Mouse (Mus musculus) heart, postnatal 0 days (tissue): ENCODE measurements around the gene Cxcl17.

Experiments used
- CTCF ChIP-seq: IDR thresholded peaks from 2 replicates; pipeline ENCODE4 v1.5.1; 2016; ENCODE audit warnings: antibody characterized with exemption, control low read depth, low read depth
- EP300 ChIP-seq: IDR thresholded peaks from 2 replicates; pipeline ENCODE4 v1.6.1; 2016; ENCODE audit warnings: antibody characterized with exemption, low read depth

DNA sequence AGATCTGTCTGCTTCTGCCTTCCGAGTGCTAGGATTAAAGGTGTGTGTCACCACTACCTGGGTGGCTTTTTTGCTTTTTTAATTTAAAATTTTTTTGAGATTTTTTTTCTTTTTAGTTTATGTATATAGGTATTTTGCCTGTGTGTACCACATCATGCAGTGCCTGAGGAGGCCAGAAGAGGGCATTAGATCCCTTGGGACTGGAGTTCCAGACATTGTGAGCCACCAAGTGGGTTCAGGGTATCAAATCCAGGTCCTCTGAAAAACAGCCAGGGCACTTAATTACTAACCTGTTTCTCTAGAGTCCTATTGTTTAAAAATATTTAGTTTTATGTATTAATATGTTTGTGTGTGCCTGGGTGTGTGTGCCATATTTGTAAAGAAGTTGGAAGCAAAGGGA lies 4.9 kb upstream of the Cxcl17 start:
- TF ChIP-seq CTCF (peak; percentile 33), EP300 (no peak)
